Mouse (Mus musculus): ENCODE data around the gene Ndufa4. TPM values are rescaled to one million over a fixed set of nuclear protein-coding genes. Genes with fewer than 3 reads are reported as not detected.

The Ndufa4 gene
- 100 to 1,000 TPM; 168 to 172 TPM for total RNA-seq (2023)

DNA sequence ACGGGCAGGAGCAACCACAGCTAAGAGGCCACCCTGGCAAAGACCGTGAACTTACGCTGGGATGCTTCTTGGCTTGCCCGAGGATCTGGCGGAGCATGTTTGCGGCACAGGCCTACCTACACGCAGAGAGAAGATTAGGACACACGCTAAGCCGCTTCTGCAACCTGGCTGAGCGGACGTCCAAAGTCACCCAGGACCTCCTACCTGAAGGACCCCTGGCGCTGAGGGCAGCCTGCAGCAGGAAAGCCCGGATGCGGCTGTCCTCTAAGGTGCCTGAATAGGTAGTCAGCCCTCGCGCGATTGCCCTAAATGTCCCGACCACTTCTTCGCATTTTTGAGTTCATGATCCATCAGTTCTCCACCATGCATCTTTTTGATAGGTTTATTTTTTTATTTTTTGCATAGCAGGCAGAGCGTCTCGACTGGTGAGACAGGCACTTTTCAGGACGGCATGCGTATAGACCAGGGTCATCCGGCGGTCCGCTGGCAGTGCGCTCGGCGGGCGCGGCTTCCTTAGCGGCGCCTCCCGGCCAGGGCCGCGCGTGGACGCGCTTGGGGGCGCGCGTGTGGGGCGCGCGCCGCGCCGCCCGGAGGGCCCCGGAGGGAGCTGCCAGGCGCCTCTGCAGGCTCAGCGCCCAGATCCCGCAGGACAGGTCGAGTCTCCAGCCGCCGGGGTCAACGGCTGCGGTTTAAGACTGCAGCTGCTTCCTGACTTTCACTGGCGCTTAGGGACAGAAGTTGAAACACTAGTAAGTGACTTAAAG lies at the start of gene Ndufa4, which contains the start of gene Phf14:
TSS of gene Ndufa4 (minus strand) at position 229 of the 764 bp plus-strand sequence.
TSS of gene Phf14 (plus strand) at position 541 of the 764 bp plus-strand sequence.

Other genes starting within 250 kb of the Ndufa4 start
- gene Phf14, start 312 bp upstream of the Ndufa4 start, total RNA-seq (2023): 10 to 100 TPM; 49.9 to 56.0 TPM

Data from monocyte, adult 59 days (primary cell).